Mouse (Mus musculus) embryonic fibroblast, embryonic 13.5 days (primary cell): ENCODE measurements around the gene Chn2. TPM values are rescaled to one million over a fixed set of nuclear protein-coding genes. Genes with fewer than 3 reads are reported as not detected.

Source experiments
- H3K27ac ChIP-seq: 2 replicates; pipeline ENCODE4 v1.5.1; 2012; ENCODE audit warnings: low read length, control low read depth, inconsistent platforms; ENCODE audit not compliant: insufficient read depth
- H3K4me1 ChIP-seq: 2 replicates; pipeline ENCODE4 v1.6.1; 2011; ENCODE audit warnings: low read length; ENCODE audit not compliant: control insufficient read depth, insufficient read depth
- H3K4me3 ChIP-seq: 2 replicates; pipeline ENCODE4 v1.5.1; 2011; ENCODE audit warnings: mild to moderate bottlenecking, control low read depth, low read length; ENCODE audit not compliant: insufficient read depth
- CTCF ChIP-seq: IDR thresholded peaks from 2 replicates; pipeline ENCODE4 v1.5.1; 2011; ENCODE audit warnings: mild to moderate bottlenecking, control low read depth, low read length, moderate library complexity, borderline replicate concordance; ENCODE audit not compliant: insufficient read depth
- POLR2A ChIP-seq: IDR thresholded peaks from 2 replicates; pipeline ENCODE4 v1.6.1; 2011; ENCODE audit warnings: low read depth, mild to moderate bottlenecking, control low read depth, low read length, moderate library complexity
- polyA plus RNA-seq: library from polyadenylated mRNA; stranded (reverse); fragments of >200 nt; gene quantifications from 2 replicates; pipeline ENCODE4 v1.2.4, GENCODE M21; 2011; ENCODE audit warnings: low read depth; ENCODE audit not compliant: missing spikeins, insufficient read length

Gene Chn2
- polyA plus RNA-seq, 1 experiment: 3.2 TPM

GRCm38 (mm10) chr6:54116299-54116698 is 76.9 kb downstream of the Chn2 start:
- peaks cover 3% of the 10 kb centered on the region; the same call in 1 of the 2 replicates for H3K4me1 ChIP-seq

GRCm38 (mm10) chr6:54117001-54117591 is 77.7 kb downstream of the Chn2 start:
- TF ChIP-seq CTCF (no peak), POLR2A (no peak)
- Histone ChIP-seq H3K4me1 (peaks cover 3% of the 10 kb centered on the region; the same call in 1 of the 2 replicates), H3K27ac (no peak overlapping the region), H3K4me3 (no peak overlapping the region)

More at GRCm38 (mm10) chr6:54116299-54116698, 76.9 kb downstream of the Chn2 start:
- no peak for TF ChIP-seq CTCF
- no peak for TF ChIP-seq POLR2A
- no peak overlapping the region for H3K4me3 ChIP-seq
- no peak overlapping the region for H3K27ac ChIP-seq

GRCm38 (mm10) chr6:54118395-54118794 is 79.0 kb downstream of the Chn2 start:
- no peak for TF ChIP-seq CTCF
- no peak for TF ChIP-seq POLR2A
- Histone ChIP-seq H3K4me1 (peaks cover 3% of the 10 kb centered on the region; the same call in 1 of the 2 replicates), H3K27ac (no peak overlapping the region), H3K4me3 (no peak overlapping the region)

GRCm38 (mm10) chr6:54118897-54119296 is 79.5 kb downstream of the Chn2 start:
- peaks cover 3% of the 10 kb centered on the region; the same call in 1 of the 2 replicates for H3K4me1 ChIP-seq

GRCm38 (mm10) chr6:54119461-54119860 is 80.1 kb downstream of the Chn2 start:
- Histone ChIP-seq H3K4me1 (peaks cover 3% of the 10 kb centered on the region; the same call in 1 of the 2 replicates), H3K27ac (no peak overlapping the region), H3K4me3 (no peak overlapping the region)
- TF ChIP-seq POLR2A (no peak), CTCF (no peak)

More at GRCm38 (mm10) chr6:54118897-54119296, 79.5 kb downstream of the Chn2 start:
- Histone ChIP-seq H3K27ac (no peak overlapping the region), H3K4me3 (no peak overlapping the region)
- TF ChIP-seq POLR2A: no peak
- TF ChIP-seq CTCF: no peak

GRCm38 (mm10) chr6:54119885-54120666 is 80.7 kb downstream of the Chn2 start:
- H3K27ac ChIP-seq: no peak overlapping the region
- no peak overlapping the region for H3K4me3 ChIP-seq
- no peak for TF ChIP-seq CTCF
- no peak for TF ChIP-seq POLR2A
- peaks cover 3% of the 10 kb centered on the region; the same call in 1 of the 2 replicates for H3K4me1 ChIP-seq

GRCm38 (mm10) chr6:54120889-54121288 is 81.5 kb downstream of the Chn2 start:
- TF ChIP-seq POLR2A (no peak), CTCF (no peak)
- H3K4me1 ChIP-seq: peaks cover 3% of the 10 kb centered on the region; the same call in 1 of the 2 replicates
- no peak overlapping the region for H3K4me3 ChIP-seq
- H3K27ac ChIP-seq: no peak overlapping the region

- no peak for TF ChIP-seq CTCF
- TF ChIP-seq POLR2A: no peak
Measured at GRCm38 (mm10) chr6:54124519-54124918, 85.2 kb downstream of the Chn2 start.

GRCm38 (mm10) chr6:54125536-54125935 is 86.2 kb downstream of the Chn2 start:
- Histone ChIP-seq H3K4me1 (no peaks in the 10 kb centered on the region), H3K4me3 (no peak overlapping the region), H3K27ac (no peak overlapping the region)
- TF ChIP-seq POLR2A (no peak), CTCF (no peak)

More at GRCm38 (mm10) chr6:54124519-54124918, 85.2 kb downstream of the Chn2 start:
- Histone ChIP-seq H3K4me3 (no peak overlapping the region), H3K27ac (no peak overlapping the region), H3K4me1 (no peaks in the 10 kb centered on the region)
